Mouse (Mus musculus) testis, adult 2 months (tissue): ENCODE results near the gene Cntln. TPM values are rescaled to one million over a fixed set of nuclear protein-coding genes. Genes with fewer than 3 reads are reported as not detected.

Experiments
- H3K27ac ChIP-seq: fragments of 200-500 bp; 2 replicates; pipeline ENCODE4 v1.5.1; 2012; ENCODE audit warnings: low read depth, low read length; ENCODE audit not compliant: control insufficient read depth, insufficient read depth
- H3K27me3 ChIP-seq: fragments of 200-500 bp; 2 replicates; pipeline ENCODE4 v1.6.1; 2012; ENCODE audit warnings: mild to moderate bottlenecking, low read length, moderate library complexity; ENCODE audit not compliant: control insufficient read depth, insufficient read depth
- H3K36me3 ChIP-seq: fragments of 200-500 bp; 2 replicates; pipeline ENCODE4 v1.6.1; 2012; ENCODE audit warnings: mild to moderate bottlenecking, low read length; ENCODE audit not compliant: control insufficient read depth, insufficient read depth
- H3K4me1 ChIP-seq: fragments of 200-500 bp; 2 replicates; pipeline ENCODE4 v1.6.1; 2012; ENCODE audit warnings: low read length; ENCODE audit not compliant: control insufficient read depth, insufficient read depth
- H3K4me3 ChIP-seq: fragments of 200-500 bp; 2 replicates; pipeline ENCODE4 v1.5.1; 2012; ENCODE audit warnings: low read depth, mild to moderate bottlenecking, low read length, moderate library complexity, mixed read lengths; ENCODE audit not compliant: control insufficient read depth
- CTCF ChIP-seq: fragments of 200-500 bp; IDR thresholded peaks from 2 replicates; pipeline ENCODE4 v1.5.1; 2012; ENCODE audit warnings: low read depth, mild to moderate bottlenecking, inconsistent platforms, low read length, moderate library complexity; ENCODE audit not compliant: control insufficient read depth, insufficient read depth, insufficient replicate concordance
- POLR2A ChIP-seq: fragments of 200-500 bp; IDR thresholded peaks from 2 replicates; pipeline ENCODE4 v1.6.1; 2012; ENCODE audit warnings: low read depth, mild to moderate bottlenecking, inconsistent platforms, low read length, moderate library complexity; ENCODE audit not compliant: control insufficient read depth
- polyA plus RNA-seq: library from polyadenylated mRNA; depleted of rRNA; stranded (reverse); fragments of >200 nt; gene quantifications from 2 replicates; pipeline ENCODE4 v1.2.3, GENCODE M21; 2012

The Cntln gene
- polyA plus RNA-seq, 1 experiment = 7.8 TPM

GRCm38 (mm10) chr4:85149726-85150125, 265.6 kb downstream of the Cntln start:
- no peak for TF ChIP-seq POLR2A
- no peak for TF ChIP-seq CTCF
- no peaks in the 10 kb centered on the region for H3K36me3 ChIP-seq
- H3K4me1 ChIP-seq = no peaks in the 10 kb centered on the region
- H3K4me3 ChIP-seq = no peak overlapping the region
- no peaks in the 10 kb centered on the region for H3K27me3 ChIP-seq
- no peak overlapping the region for H3K27ac ChIP-seq

- Histone ChIP-seq H3K27ac (no peak overlapping the region), H3K36me3 (no peaks in the 10 kb centered on the region), H3K4me3 (no peak overlapping the region), H3K27me3 (no peaks in the 10 kb centered on the region), H3K4me1 (no peaks in the 10 kb centered on the region)
- no peak for TF ChIP-seq CTCF
- TF ChIP-seq POLR2A = no peak
Observed at GRCm38 (mm10) chr4:85151881-85152280, 267.8 kb downstream of the Cntln start.

- H3K4me3 ChIP-seq = no peak overlapping the region
- H3K27ac ChIP-seq = no peak overlapping the region
- H3K27me3 ChIP-seq = no peaks in the 10 kb centered on the region
- TF ChIP-seq POLR2A (no peak), CTCF (no peak)
- no peaks in the 10 kb centered on the region for H3K4me1 ChIP-seq
- no peaks in the 10 kb centered on the region for H3K36me3 ChIP-seq
Observed at GRCm38 (mm10) chr4:85154361-85154760, 270.3 kb downstream of the Cntln start.

GRCm38 (mm10) chr4:85161156-85161555, 277.0 kb downstream of the Cntln start:
- Histone ChIP-seq H3K36me3 (no peaks in the 10 kb centered on the region), H3K4me1 (peaks cover 6% of the 10 kb centered on the region), H3K4me3 (no peak overlapping the region), H3K27me3 (no peaks in the 10 kb centered on the region), H3K27ac (no peak overlapping the region)
- no peak for TF ChIP-seq CTCF
- no peak for TF ChIP-seq POLR2A

GRCm38 (mm10) chr4:85162468-85163312, 278.6 kb downstream of the Cntln start:
- TF ChIP-seq POLR2A (no peak), CTCF (peak; percentile 61; the same call in 1 of the 2 replicates)
- Histone ChIP-seq H3K4me1 (peaks cover 6% of the 10 kb centered on the region), H3K27me3 (no peaks in the 10 kb centered on the region), H3K36me3 (no peaks in the 10 kb centered on the region), H3K4me3 (peak overlapping the region; percentile 49), H3K27ac (no peak overlapping the region)

GRCm38 (mm10) chr4:85163313-85163615, 279.2 kb downstream of the Cntln start:
- Histone ChIP-seq H3K36me3 (no peaks in the 10 kb centered on the region), H3K4me3 (no peak overlapping the region), H3K27me3 (no peaks in the 10 kb centered on the region), H3K27ac (no peak overlapping the region), H3K4me1 (peaks cover 7% of the 10 kb centered on the region)
- TF ChIP-seq POLR2A (no peak), CTCF (no peak)

GRCm38 (mm10) chr4:85168001-85168400, 283.9 kb downstream of the Cntln start:
- H3K27ac ChIP-seq = no peak overlapping the region
- TF ChIP-seq CTCF (no peak), POLR2A (no peak)
- peaks cover 4% of the 10 kb centered on the region for H3K4me1 ChIP-seq
- H3K36me3 ChIP-seq = no peaks in the 10 kb centered on the region
- no peak overlapping the region for H3K4me3 ChIP-seq
- no peaks in the 10 kb centered on the region for H3K27me3 ChIP-seq
